Mouse (Mus musculus) stomach, postnatal 0 days (tissue): ENCODE results near the gene Fam122b.

Experiments used
- CTCF ChIP-seq: IDR thresholded peaks from 2 replicates; pipeline ENCODE4 v1.5.1; 2016; ENCODE audit warnings: antibody characterized with exemption, low read depth, mild to moderate bottlenecking, moderate library complexity
- EP300 ChIP-seq: optimal IDR thresholded peaks from 2 replicates; pipeline ENCODE3; 2016; ENCODE audit warnings: antibody characterized with exemption

DNA sequence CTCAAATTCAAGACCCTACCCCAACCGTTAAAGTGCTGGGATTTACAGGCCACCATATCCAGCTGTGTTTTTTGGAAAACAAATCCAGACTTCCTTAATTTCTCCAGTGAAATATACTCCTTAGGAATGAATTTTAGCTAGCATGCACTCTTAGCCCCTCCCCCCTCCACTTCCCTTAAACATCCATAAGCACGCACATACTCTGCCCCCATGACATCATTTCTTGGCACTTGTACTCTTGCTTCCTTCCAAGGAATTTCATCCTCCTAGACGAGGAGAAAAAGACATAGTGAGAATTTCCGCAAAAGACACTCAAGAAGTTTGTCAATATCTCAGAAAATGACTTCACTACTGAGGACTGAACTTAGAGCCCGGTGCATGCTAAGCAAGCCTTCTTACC lies 18.3 kb upstream of the Fam122b start:
- no peak for TF ChIP-seq EP300
- TF ChIP-seq CTCF: no peak
